Mouse (Mus musculus) cortical plate, adult 2 months (tissue): ENCODE data around the gene Arl4c. TPM values are rescaled to one million over a fixed set of nuclear protein-coding genes. Genes with fewer than 3 reads are reported as not detected.

Source experiments
- H3K27ac ChIP-seq: fragments of 200-500 bp; 2 replicates; pipeline ENCODE4 v1.5.1; 2012; ENCODE audit warnings: low read length, control low read depth, inconsistent platforms; ENCODE audit not compliant: insufficient read depth
- H3K4me1 ChIP-seq: fragments of 200-500 bp; 2 replicates; pipeline ENCODE4 v1.6.1; 2011; ENCODE audit warnings: low read length; ENCODE audit not compliant: control insufficient read depth, insufficient read depth
- H3K4me3 ChIP-seq: fragments of 200-500 bp; 2 replicates; pipeline ENCODE4 v1.5.1; 2011; ENCODE audit warnings: mild to moderate bottlenecking, low read length, control low read depth; ENCODE audit not compliant: insufficient read depth
- CTCF ChIP-seq: fragments of 200-500 bp; IDR thresholded peaks from 2 replicates; pipeline ENCODE4 v1.5.1; 2011; ENCODE audit warnings: mild to moderate bottlenecking, control low read depth, low read length; ENCODE audit not compliant: insufficient read depth; ENCODE audit errors: extremely low read depth
- POLR2A ChIP-seq: fragments of 200-500 bp; IDR thresholded peaks from 2 replicates; pipeline ENCODE4 v1.6.1; 2011; ENCODE audit warnings: mild to moderate bottlenecking, low read length, control low read depth; ENCODE audit not compliant: insufficient read depth; ENCODE audit errors: extremely low read depth
- polyA plus RNA-seq: library from polyadenylated mRNA; depleted of rRNA; stranded (reverse); fragments of >200 nt; gene quantifications from 2 replicates; pipeline ENCODE4 v1.2.3, GENCODE M21; 2012

Gene Arl4c
- polyA plus RNA-seq, 1 experiment = 26.5 TPM

DNA sequence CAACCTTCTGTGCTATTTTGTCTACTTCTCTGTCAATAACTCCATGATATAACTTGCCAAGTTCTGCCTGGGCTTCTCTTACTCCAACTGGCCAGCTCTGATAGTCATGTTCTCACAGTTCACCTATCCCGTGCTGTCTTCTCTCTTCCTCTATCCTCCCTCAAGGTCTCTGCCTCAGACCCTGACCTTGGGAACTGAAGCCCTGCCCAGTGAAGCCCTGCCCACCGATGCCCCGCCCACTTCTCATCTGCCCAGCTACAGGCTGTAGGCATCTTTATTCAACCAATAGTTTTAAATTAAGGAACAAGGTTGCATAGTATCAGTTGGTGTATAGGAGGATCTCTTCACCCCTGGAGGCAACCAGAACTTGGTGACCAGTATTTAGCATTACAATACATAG lies 37.4 kb downstream of the Arl4c start:
- Histone ChIP-seq H3K4me3 (no peak overlapping the region), H3K4me1 (no peaks in the 10 kb centered on the region), H3K27ac (no peak overlapping the region)
- TF ChIP-seq CTCF (no peak), POLR2A (no peak)

DNA sequence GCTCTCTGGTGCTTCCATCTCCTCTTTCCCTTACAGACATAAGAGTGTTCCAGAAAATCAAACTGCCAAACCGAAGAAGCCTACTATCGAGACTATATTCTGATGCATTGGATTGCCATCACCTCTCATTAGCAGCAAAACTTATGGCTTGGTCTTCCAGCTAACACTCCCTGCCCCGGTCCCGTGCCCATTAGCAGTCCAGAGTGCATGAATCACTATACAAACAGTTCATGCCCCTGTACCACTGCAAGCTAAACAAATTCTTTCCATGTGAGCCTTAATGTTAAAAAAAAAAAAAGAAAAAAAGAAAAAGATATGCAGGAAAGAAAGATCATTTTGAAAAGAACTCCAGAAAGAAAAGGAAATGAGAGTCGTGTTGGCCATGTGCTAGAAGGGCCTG lies 39.3 kb downstream of the Arl4c start:
- H3K4me3 ChIP-seq = no peak overlapping the region
- TF ChIP-seq CTCF (no peak), POLR2A (no peak)
- no peaks in the 10 kb centered on the region for H3K4me1 ChIP-seq
- H3K27ac ChIP-seq = no peak overlapping the region

DNA sequence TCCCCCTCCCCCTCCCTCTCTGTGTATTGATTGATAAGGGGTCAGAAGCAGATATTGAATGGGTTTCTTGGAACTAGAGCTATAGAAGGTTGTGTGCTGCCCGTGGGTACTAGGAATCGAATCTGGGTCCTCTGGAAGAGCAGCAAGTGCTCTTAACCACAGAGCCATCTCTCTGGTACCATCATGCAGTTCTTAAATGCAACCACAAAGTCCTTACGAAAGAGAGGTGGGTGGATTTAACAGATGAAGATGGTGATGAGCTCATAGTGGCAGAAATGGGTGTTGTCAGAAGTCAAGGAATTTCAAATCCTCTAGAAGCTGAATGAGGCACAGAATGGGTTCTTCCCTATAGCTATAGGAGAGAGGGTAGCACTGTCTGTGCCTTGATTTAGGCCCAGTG lies 40.8 kb downstream of the Arl4c start:
- Histone ChIP-seq H3K27ac (no peak overlapping the region), H3K4me1 (peaks cover 3% of the 10 kb centered on the region; the same call in 1 of the 2 replicates), H3K4me3 (no peak overlapping the region)
- TF ChIP-seq CTCF (no peak), POLR2A (no peak)

DNA sequence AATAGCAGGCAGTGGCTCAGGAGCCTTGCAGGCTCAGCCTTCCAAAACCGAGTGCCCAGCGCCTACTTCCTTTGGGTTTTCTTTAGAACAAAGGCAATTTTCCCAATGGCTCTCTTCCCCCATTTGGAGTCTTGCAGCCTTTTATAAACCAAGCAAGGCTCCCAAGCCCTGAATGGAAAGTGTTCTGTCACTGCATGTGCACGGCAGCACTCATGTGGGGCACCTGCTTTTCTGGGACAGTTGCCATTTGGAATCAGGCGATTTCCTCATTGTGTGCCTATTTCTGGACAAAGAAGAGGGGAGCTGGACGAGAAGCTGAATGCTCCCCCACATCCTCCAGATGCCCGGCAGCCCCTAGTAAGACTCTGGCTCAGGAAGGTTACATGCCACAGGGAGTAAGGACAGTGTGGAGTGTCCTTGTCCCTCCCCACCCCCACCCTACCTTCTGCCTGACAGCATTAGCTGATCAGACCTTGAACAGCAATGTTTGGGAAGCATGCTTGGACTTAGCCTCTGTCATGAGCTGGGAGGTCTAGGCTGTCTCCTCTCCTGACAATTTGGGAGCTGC lies 43.6 kb downstream of the Arl4c start:
- TF ChIP-seq CTCF (no peak), POLR2A (no peak)
- Histone ChIP-seq H3K27ac (no peak overlapping the region), H3K4me1 (peaks cover 3% of the 10 kb centered on the region; the same call in 1 of the 2 replicates), H3K4me3 (no peak overlapping the region)

DNA sequence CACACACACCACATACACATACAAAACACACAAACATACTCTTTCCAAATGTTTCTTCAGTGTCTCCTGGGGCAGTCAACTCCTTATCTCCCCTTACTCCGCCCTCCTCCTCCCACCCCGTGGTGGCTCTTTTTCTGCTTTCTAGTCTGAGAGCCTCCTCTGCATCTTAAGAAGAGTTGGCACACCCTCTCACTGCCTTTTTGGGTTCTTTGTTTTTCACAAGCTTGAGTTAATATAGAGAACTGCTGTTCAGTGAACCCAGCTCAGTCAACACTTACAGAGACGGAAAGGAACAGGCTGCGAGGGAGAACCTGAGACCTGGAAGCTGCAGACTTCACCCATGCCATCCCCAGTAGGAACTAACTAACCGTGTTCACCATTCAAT lies 45.9 kb downstream of the Arl4c start:
- Histone ChIP-seq H3K4me1 (peaks cover 3% of the 10 kb centered on the region; the same call in 1 of the 2 replicates), H3K4me3 (no peak overlapping the region), H3K27ac (no peak overlapping the region)
- TF ChIP-seq CTCF = no peak
- TF ChIP-seq POLR2A = no peak

DNA sequence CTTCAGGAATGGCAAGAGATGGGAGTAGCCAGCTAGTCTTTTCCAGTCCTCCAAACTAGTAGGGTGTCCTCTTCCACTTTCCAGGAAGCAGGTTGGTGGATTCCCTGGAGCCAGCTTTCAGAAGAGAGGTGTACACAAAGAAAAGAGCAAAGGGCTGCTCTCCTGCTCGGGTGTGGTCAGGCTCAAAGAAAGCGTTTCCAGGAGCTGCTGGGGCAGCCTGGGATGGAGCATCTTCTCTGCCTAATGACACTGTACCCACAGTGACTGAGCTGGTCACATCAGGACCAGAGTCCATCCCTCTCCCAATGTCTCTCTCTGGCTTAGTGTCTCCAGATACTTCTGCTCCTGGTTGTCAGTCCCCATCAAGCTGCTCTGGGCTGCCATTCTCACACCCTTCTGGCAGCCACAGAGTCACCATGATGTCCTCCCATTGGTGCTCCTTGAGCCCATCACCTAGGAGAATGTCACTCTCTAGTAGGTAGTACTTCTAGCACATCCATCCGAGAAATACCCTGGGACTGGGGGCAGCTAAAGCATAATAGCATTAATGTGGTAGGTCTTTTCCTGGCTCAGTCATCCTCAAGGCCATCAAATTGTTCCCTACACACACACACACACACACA lies 46.4 kb downstream of the Arl4c start:
- Histone ChIP-seq H3K4me3 (no peak overlapping the region), H3K27ac (no peak overlapping the region), H3K4me1 (peaks cover 3% of the 10 kb centered on the region; the same call in 1 of the 2 replicates)
- no peak for TF ChIP-seq CTCF

DNA sequence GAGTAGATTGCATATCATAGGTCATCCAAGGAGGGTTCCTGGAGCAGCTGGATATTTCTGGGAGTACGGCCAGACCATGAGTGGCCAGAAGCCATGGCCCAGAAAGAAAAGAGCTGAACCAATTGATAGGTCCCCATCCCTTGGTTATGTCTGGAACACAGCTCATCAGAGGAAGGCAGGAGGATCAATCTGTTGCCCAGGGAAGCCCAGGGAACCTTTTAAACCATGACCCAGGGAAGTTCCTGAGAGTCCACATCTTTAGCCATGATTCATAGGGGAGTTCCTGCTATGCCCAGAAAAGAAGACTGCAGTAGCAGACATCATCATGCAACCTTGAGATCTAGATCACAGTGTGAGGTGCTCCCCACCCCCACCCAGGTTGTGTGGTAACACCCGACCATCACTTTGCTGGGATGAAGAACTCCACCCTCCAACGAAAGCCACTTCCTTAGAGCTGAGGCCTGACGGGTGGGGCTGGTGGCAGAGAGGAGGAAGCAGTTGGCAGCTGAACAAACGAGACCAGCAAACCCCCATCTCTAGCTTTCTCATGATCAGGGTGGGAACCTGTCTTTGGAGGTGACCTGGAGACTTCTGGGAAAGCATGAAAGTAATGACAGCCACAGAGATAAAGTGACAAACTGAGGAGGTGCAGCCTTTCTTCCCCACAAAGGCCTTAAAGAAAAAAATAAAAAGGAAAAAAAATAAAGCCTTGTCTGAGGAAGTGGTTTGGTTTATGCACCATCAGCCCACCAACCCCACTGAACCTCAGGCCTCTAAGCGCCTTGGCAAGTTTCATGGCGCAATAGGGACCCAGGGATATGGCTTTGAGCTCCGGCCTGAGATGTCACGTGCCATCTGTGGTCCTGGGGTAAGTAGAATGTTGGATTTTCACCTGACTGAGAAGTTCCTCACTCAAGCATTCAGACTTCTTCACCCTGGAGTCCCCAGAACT lies 47.2 kb downstream of the Arl4c start:
- TF ChIP-seq POLR2A (no peak), CTCF (no peak)
- Histone ChIP-seq H3K4me1 (peaks cover 3% of the 10 kb centered on the region; the same call in 1 of the 2 replicates), H3K27ac (no peak overlapping the region), H3K4me3 (no peak overlapping the region)

DNA sequence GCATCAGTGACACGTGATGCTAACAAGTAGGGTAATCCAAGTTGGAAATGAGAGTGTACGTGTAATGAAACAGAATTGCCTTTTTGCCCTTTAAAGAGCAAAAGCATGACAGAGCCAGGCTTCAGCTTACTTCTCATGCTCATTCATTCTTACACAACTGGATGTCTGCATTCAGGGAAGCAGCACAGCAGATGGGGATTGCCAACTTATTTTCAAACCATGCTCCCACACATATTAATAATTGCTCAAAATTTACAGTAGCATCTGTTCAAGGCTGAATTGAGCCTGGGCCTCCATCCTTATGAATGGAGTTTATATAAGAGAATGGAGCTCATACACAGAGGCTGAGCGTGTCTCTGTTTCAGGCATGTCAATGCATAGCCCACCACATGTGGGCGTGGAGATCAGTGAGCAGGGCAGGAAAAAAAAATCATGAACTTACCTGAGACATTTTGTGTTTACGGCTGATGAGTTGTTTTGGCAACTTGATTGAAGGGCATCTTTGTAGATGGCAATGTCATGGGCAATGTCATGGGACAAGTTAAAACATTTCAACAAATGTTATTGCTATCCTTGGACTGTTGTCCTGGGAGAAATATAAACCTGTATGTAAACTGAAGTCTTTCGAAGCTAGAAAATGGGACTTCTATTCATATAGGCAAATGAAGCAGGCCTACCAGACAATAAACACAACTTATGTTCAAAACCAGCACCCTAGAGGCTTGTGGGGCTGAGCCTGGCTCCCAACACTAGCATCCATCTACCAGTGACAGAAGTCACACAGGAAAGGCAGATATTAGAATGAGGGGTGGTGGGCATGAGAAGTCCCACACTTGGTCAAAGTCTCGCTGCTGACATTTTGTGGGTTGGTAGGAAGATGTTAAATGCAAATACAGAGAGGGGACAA lies 48.2 kb downstream of the Arl4c start:
- TF ChIP-seq POLR2A = no peak
- H3K4me1 ChIP-seq = peaks cover 3% of the 10 kb centered on the region; the same call in 1 of the 2 replicates
- H3K27ac ChIP-seq = no peak overlapping the region
- no peak overlapping the region for H3K4me3 ChIP-seq

DNA sequence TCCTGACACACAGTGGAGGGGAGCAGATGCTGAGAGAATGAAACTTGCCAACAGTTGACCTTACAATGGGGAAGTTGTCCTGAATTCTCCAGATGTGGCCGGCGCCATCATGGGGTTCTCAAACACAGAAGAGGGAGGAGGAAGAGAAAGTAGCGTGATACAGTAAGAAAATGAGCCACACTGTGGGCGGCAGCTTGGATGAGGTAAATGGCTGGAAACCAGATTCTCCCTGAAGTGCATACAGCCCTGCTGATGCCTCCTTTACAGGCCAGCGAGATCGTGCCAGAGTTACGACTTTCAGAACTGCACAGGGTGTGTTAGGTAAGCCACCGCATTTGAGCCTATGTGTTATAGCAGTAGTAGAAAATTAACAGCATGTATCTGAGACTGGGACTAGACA lies 49.3 kb downstream of the Arl4c start:
- H3K27ac ChIP-seq = no peak overlapping the region
- peaks cover 3% of the 10 kb centered on the region; the same call in 1 of the 2 replicates for H3K4me1 ChIP-seq
- TF ChIP-seq CTCF = no peak
- TF ChIP-seq POLR2A = no peak
- H3K4me3 ChIP-seq = no peak overlapping the region
